Mouse (Mus musculus) kidney, adult 2 months (tissue): ENCODE measurements around the gene Clec11a. TPM values are rescaled to one million over a fixed set of nuclear protein-coding genes. Genes with fewer than 3 reads are reported as not detected.

Experiments
- DNase-seq: peaks from one replicate; pipeline ENCODE4 v3.0.0; 2021
- H3K27ac ChIP-seq: fragments of 200-500 bp; 2 replicates; pipeline ENCODE4 v1.5.1; 2012; ENCODE audit warnings: low read depth, low read length, control low read depth, inconsistent platforms; ENCODE audit not compliant: insufficient read depth
- H3K27me3 ChIP-seq: fragments of 200-500 bp; replicated peaks from 2 replicates; pipeline ENCODE4 v1.6.1; 2012; ENCODE audit warnings: mild to moderate bottlenecking, moderate library complexity, low read length, inconsistent platforms; ENCODE audit not compliant: control insufficient read depth, insufficient read depth
- H3K36me3 ChIP-seq: fragments of 200-500 bp; 2 replicates; pipeline ENCODE4 v1.6.1; 2012; ENCODE audit warnings: mild to moderate bottlenecking, moderate library complexity, low read length, inconsistent platforms; ENCODE audit not compliant: control insufficient read depth, insufficient read depth
- H3K4me1 ChIP-seq: fragments of 200-500 bp; 2 replicates; pipeline ENCODE4 v1.6.1; 2011; ENCODE audit warnings: low read length; ENCODE audit not compliant: control insufficient read depth, insufficient read depth
- H3K4me3 ChIP-seq: fragments of 200-500 bp; 2 replicates; pipeline ENCODE4 v1.5.1; 2011; ENCODE audit warnings: mild to moderate bottlenecking, low read depth, low read length, control low read depth; ENCODE audit not compliant: insufficient read depth
- CTCF ChIP-seq: fragments of 200-500 bp; conservative IDR thresholded peaks from 2 replicates; pipeline ENCODE4 v1.5.1; 2011; ENCODE audit warnings: low read depth, mild to moderate bottlenecking, control low read depth, low read length, moderate library complexity, mixed read lengths; ENCODE audit not compliant: insufficient read depth, insufficient read length
- POLR2A ChIP-seq: fragments of 200-500 bp; IDR thresholded peaks from one replicate; pipeline ENCODE4 v1.6.1; 2011; ENCODE audit warnings: low read depth, low read length, control low read depth
- WGBS: fragments of 180-500 bp; shearing (Covaris S2); methylation state at CpG from one replicate; pipeline ENCODE4 v1.1.7; 2018; 5-methylcytosine and 5-hydroxymethylcytosine counted together
- polyA plus RNA-seq: library from polyadenylated mRNA; depleted of rRNA; stranded (reverse); fragments of >200 nt; gene quantifications from 2 replicates; pipeline ENCODE4 v1.2.3, GENCODE M21; 2012; rRNA removed

Clec11a gene
- polyA plus RNA-seq, 1 experiment = 6.4 TPM

GRCm38 (mm10) chr7:44261147-44261546 lies 45.6 kb downstream of the Clec11a start, which contains the start of gene Gm15517:
Gene Gm15517, plus strand, starts transcription at chr7:44261447.
- WGBS = 59% methylated on average over 5 of the region's 5 CpGs
- Histone ChIP-seq H3K27ac (no peak within 1 kb of the TSS), H3K4me1 (no peaks in the 10 kb centered on the region), H3K4me3 (no peak within 1 kb of the TSS), H3K36me3 (no peaks in the 10 kb centered on the region), H3K27me3 (no peaks in the 10 kb centered on the region)
- DNase-seq = no peak
- TF ChIP-seq POLR2A (no peak), CTCF (no peak)

- Histone ChIP-seq H3K27me3 (no peaks in the 10 kb centered on the region), H3K36me3 (no peaks in the 10 kb centered on the region), H3K27ac (no peak overlapping the region), H3K4me1 (no peaks in the 10 kb centered on the region), H3K4me3 (no peak overlapping the region)
- WGBS = 84% methylated on average over 6 of the region's 6 CpGs
- no peak for DNase-seq
- TF ChIP-seq CTCF (no peak), POLR2A (no peak)
These were observed 46.3 kb downstream of the Clec11a start for GRCm38 (mm10) chr7:44260410-44260809.

GRCm38 (mm10) chr7:44257278-44257677 lies 49.4 kb downstream of the Clec11a start, which contains the start of gene Acp4:
Gene Acp4, minus strand, starts transcription at chr7:44257378.
- H3K4me1 ChIP-seq = no peaks in the 10 kb centered on the region
- whole genome bisulfite sequencing = 77% methylated on average over 4 of the region's 4 CpGs
- no peak within 1 kb of the TSS for H3K27ac ChIP-seq
- H3K27me3 ChIP-seq = no peaks in the 10 kb centered on the region
- H3K4me3 ChIP-seq = no peak within 1 kb of the TSS
- no peaks in the 10 kb centered on the region for H3K36me3 ChIP-seq
- TF ChIP-seq POLR2A (no peak), CTCF (no peak)
- no peak for DNase-seq

- no peaks in the 10 kb centered on the region for H3K36me3 ChIP-seq
- no peaks in the 10 kb centered on the region for H3K27me3 ChIP-seq
- H3K4me1 ChIP-seq = no peaks in the 10 kb centered on the region
- TF ChIP-seq CTCF (no peak), POLR2A (no peak)
- 60% methylated on average over 6 of the region's 6 CpGs for WGBS
- no peak overlapping the region for H3K27ac ChIP-seq
- no peak overlapping the region for H3K4me3 ChIP-seq
- DNase-seq = no peak
These were observed 51.8 kb downstream of the Clec11a start for GRCm38 (mm10) chr7:44254930-44255329.

GRCm38 (mm10) chr7:44253023-44253616 lies 53.6 kb downstream of the Clec11a start:
- WGBS = 68% methylated on average over 15 of the region's 15 CpGs
- no peak overlapping the region for H3K4me3 ChIP-seq
- DNase-seq = no peak
- H3K36me3 ChIP-seq = no peaks in the 10 kb centered on the region
- no peaks in the 10 kb centered on the region for H3K27me3 ChIP-seq
- no peak for TF ChIP-seq POLR2A
- TF ChIP-seq CTCF = no peak
- H3K4me1 ChIP-seq = no peaks in the 10 kb centered on the region
- H3K27ac ChIP-seq = no peak overlapping the region

Other genes starting within 250 kb of the Clec11a start
- 0.20 and 0.43 TPM in 2 replicates for gene Klk1b21, start 204.6 kb downstream of the Clec11a start, polyA plus RNA-seq
- gene Klk1b22, start 194.2 kb downstream of the Clec11a start, polyA plus RNA-seq = 1.1 and 2.4 TPM in 2 replicates
- gene Klk1b16, start 170.1 kb downstream of the Clec11a start, polyA plus RNA-seq = 0.59 and 0.60 TPM in 2 replicates
- gene Klk1b24, start 118.7 kb downstream of the Clec11a start, polyA plus RNA-seq = 2.0 and 2.1 TPM in 2 replicates
- gene Klk1b3, start 108.7 kb downstream of the Clec11a start, polyA plus RNA-seq = 2.6 and 3.3 TPM in 2 replicates
- gene Klk1b4, start 99.5 kb downstream of the Clec11a start, polyA plus RNA-seq = 0.53 and 0.91 TPM in 2 replicates
- 6.8 and 7.0 TPM in 2 replicates for gene Klk1b5, start 91.0 kb downstream of the Clec11a start, polyA plus RNA-seq
- 4,551 and 6,375 TPM in 2 replicates for gene Klk1, start 81.5 kb downstream of the Clec11a start, polyA plus RNA-seq
- 0.06 TPM in 1 of 2 replicates, not detected in the other for gene Gm36864, start 70.7 kb downstream of the Clec11a start, polyA plus RNA-seq
- 27.2 and 32.1 TPM in 2 replicates for gene 1700028J19Rik, start 60.2 kb downstream of the Clec11a start, polyA plus RNA-seq
- gene 2410002F23Rik, start 60.2 kb downstream of the Clec11a start, polyA plus RNA-seq = 39.4 and 47.9 TPM in 2 replicates
- not detected in 2 replicates for gene Acp4, start 49.5 kb downstream of the Clec11a start, polyA plus RNA-seq
- gene Gm15517, start 45.5 kb downstream of the Clec11a start, polyA plus RNA-seq = not detected in 2 replicates
- gene Shank1, start 3.4 kb upstream of the Clec11a start, polyA plus RNA-seq = 0.43 and 0.66 TPM in 2 replicates
- 12.0 and 12.9 TPM in 2 replicates for gene Syt3, start 77.2 kb upstream of the Clec11a start, polyA plus RNA-seq
- gene 1700008O03Rik, start 78.9 kb upstream of the Clec11a start, polyA plus RNA-seq = 0.69 and 0.75 TPM in 2 replicates
- 0.30 and 0.52 TPM in 2 replicates for gene Lrrc4b, start 122.1 kb upstream of the Clec11a start, polyA plus RNA-seq
- gene Aspdh, start 158.5 kb upstream of the Clec11a start, polyA plus RNA-seq = 224 and 293 TPM in 2 replicates
- gene Josd2, start 161.1 kb upstream of the Clec11a start, polyA plus RNA-seq = 92.8 and 129 TPM in 2 replicates
- 298 and 346 TPM in 2 replicates for gene Emc10, start 189.6 kb upstream of the Clec11a start, polyA plus RNA-seq
- gene Fam71e1, start 189.7 kb upstream of the Clec11a start, polyA plus RNA-seq = 12.2 and 18.6 TPM in 2 replicates
- 0.12 and 6.4 TPM in 2 replicates for gene Mybpc2, start 217.8 kb upstream of the Clec11a start, polyA plus RNA-seq
- gene Spib, start 225.2 kb upstream of the Clec11a start, polyA plus RNA-seq = 0.88 and 8.3 TPM in 2 replicates
- 12.7 and 14.2 TPM in 2 replicates for gene Pold1, start 241.9 kb upstream of the Clec11a start, polyA plus RNA-seq
- gene Nr1h2, start 247.0 kb upstream of the Clec11a start, polyA plus RNA-seq = 136 and 159 TPM in 2 replicates